Mouse (Mus musculus) left cerebral cortex, postnatal 36 days (tissue): ENCODE data around the gene Erfe. TPM values are rescaled to one million over a fixed set of nuclear protein-coding genes. Genes with fewer than 3 reads are reported as not detected.

Experiments used
- DNase-seq, 2 experiments: peaks; one replicate each; pipeline ENCODE4 v3.0.0; 2021 to 2022; ENCODE audit warnings: low spot score in 2 of 2, mixed read lengths in 1 of 2
- intact Hi-C: fragments of 180-260 bp; cut with DNase I; formaldehyde crosslinking; loops from one replicate; pipeline ENCODE4 v1.15.1; 2025
- total RNA-seq, 2 experiments: library from RNA; stranded (reverse); gene quantifications; 2 replicates each; pipeline ENCODE4 v1.2.3; 2021

Erfe gene
- total RNA-seq, 2 experiments from 2014 or later: 0.14 to 0.76 TPM

GRCm38 (mm10) chr1:91369408-91369807 lies 3.2 kb downstream of the Erfe start:
- no peak for DNase-seq
- intact Hi-C loops: no loop called here

- no peak for DNase-seq
- intact Hi-C loops: no loop called here
Measured at GRCm38 (mm10) chr1:91370055-91370454, 3.8 kb downstream of the Erfe start.

GRCm38 (mm10) chr1:91373414-91373835 lies 7.2 kb downstream of the Erfe start:
- intact Hi-C loops: no loop called here
- DNase-seq: no peak

GRCm38 (mm10) chr1:91380453-91381090 lies 14.3 kb downstream of the Erfe start:
- intact Hi-C loops: no loop called here
- DNase-seq: peak; percentile 47 to 63

GRCm38 (mm10) chr1:91381091-91381471 lies 14.9 kb downstream of the Erfe start:
- no peak for DNase-seq
- intact Hi-C loops: no loop called here

- DNase-seq: no peak
- intact Hi-C loops: no loop called here
Measured at GRCm38 (mm10) chr1:91390369-91390768, 24.1 kb downstream of the Erfe start.

- peak in 1 of 2 experiments; percentile 16 for DNase-seq
- intact Hi-C loops: no loop called here
Measured at GRCm38 (mm10) chr1:91397927-91398259, 31.7 kb downstream of the Erfe start.

- intact Hi-C loops: no loop called here
- DNase-seq: peak; percentile 74 to 81
Measured at GRCm38 (mm10) chr1:91398260-91399062, 32.2 kb downstream of the Erfe start, which contains the start of gene Ilkap. Ilkap (minus strand) TSS chr1:91398815.

- intact Hi-C loops: no loop called here
- no peak for DNase-seq
Measured at GRCm38 (mm10) chr1:91404976-91405375, 38.7 kb downstream of the Erfe start.

- intact Hi-C loops: no loop called here
Measured at GRCm38 (mm10) chr1:91405406-91406169, 39.4 kb downstream of the Erfe start.

GRCm38 (mm10) chr1:91407819-91408218 lies 41.6 kb downstream of the Erfe start:
- intact Hi-C loops: no loop called here
- DNase-seq: no peak

More at GRCm38 (mm10) chr1:91405406-91406169, 39.4 kb downstream of the Erfe start:
- no peak for DNase-seq

GRCm38 (mm10) chr1:91411631-91412285 lies 45.5 kb downstream of the Erfe start:
- intact Hi-C loops: no loop called here
- DNase-seq: no peak

- peak; percentile 26 to 27 for DNase-seq
- intact Hi-C loops: no loop called here
Measured at GRCm38 (mm10) chr1:91412286-91413029, 46.2 kb downstream of the Erfe start.

GRCm38 (mm10) chr1:91413030-91413506 lies 46.8 kb downstream of the Erfe start:
- intact Hi-C loops: no loop called here

GRCm38 (mm10) chr1:91413536-91413897 lies 47.3 kb downstream of the Erfe start:
- intact Hi-C loops: no loop called here

More at GRCm38 (mm10) chr1:91413030-91413506, 46.8 kb downstream of the Erfe start:
- peak; percentile 87 to 89 for DNase-seq

GRCm38 (mm10) chr1:91413898-91414594 lies 47.8 kb downstream of the Erfe start, which contains the start of gene Hes6:
Hes6 (minus strand) TSS chr1:91414038.
- intact Hi-C loops: no loop called here
- peak; percentile 53 to 65 for DNase-seq

More at GRCm38 (mm10) chr1:91413536-91413897, 47.3 kb downstream of the Erfe start:
- no peak for DNase-seq

GRCm38 (mm10) chr1:91414903-91415302 lies 48.7 kb downstream of the Erfe start:
- no peak for DNase-seq
- intact Hi-C loops: no loop called here

GRCm38 (mm10) chr1:91415311-91415710 lies 49.1 kb downstream of the Erfe start:
- intact Hi-C loops: no loop called here
- no peak for DNase-seq
